Mouse (Mus musculus): ENCODE measurements around the gene Noa1. TPM values are rescaled to one million over a fixed set of nuclear protein-coding genes. Genes with fewer than 3 reads are reported as not detected.

Gene Noa1
- polyA plus RNA-seq (2014; fragmentation: Illumina TruSeq; extraction: RNeasy Lipid Tissue Mini Kit (QIAGEN cat#74804); ENCODE audit: insufficient read depth, low read depth, low replicate concordance): 7.4 TPM

DNA sequence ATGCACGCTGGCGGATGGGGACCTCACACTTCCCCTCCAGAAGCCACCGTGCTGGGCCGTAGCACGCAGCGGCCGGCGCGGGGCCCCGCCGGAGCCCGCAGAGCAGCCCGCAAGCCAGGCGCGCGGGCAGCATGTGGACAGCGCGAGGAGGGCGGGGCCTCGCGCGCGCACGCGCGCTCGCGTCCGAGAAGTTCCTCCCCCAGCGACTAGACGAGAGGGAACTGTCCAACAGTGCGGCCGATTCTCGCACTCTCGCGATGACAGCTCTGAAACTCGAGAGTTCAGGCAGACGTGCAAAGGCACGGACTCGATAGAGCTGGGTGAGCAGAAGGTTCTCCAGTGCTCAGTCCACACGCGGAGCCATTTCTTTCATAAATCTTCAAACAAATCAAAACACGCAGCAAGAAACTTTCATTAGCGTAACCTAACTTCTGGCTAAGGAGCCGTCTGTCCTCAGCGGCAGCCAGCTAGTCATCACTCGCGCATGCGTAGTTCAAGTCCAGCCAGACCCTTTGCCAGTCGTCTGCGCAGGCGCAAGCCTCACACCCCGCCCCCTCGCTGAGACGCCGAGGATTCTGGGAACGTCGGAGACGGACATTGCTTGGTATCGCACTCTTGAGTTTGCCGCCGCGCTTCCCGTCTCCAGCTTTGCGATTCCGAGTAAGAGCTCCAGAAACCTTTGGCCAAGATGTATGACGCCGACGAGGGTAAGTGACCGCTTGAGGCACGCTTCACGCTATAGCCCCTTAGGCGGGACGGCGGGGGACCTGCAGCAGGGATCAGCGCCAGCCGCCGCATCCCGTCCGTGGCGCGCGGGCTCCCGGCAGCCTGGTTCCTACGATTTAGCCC lies at the start of gene Noa1, which contains the start of gene Polr2b:
TSS of gene Noa1 (minus strand) at position 161 of the 849 bp plus-strand sequence.
TSS of gene Polr2b (plus strand) at position 224 of the 849 bp plus-strand sequence.

GRCm38 (mm10) chr5:77265081-77265670 lies 44.7 kb downstream of the Noa1 start, which contains the start of gene Rest:
TSS of gene Rest (plus strand) at chr5:77265491.

Other genes starting within 250 kb of the Noa1 start
- 1,170 TPM for gene Hopx, start 195.0 kb downstream of the Noa1 start, polyA plus RNA-seq (2014; fragmentation: Illumina TruSeq; extraction: RNeasy Lipid Tissue Mini Kit (QIAGEN cat#74804); ENCODE audit: insufficient read depth, low read depth, low replicate concordance)
- 4.1 TPM for gene Spink2, start 98.6 kb downstream of the Noa1 start, polyA plus RNA-seq (2014; fragmentation: Illumina TruSeq; extraction: RNeasy Lipid Tissue Mini Kit (QIAGEN cat#74804); ENCODE audit: insufficient read depth, low read depth, low replicate concordance)
- 4.0 TPM for gene Rest, start 44.6 kb downstream of the Noa1 start, polyA plus RNA-seq (2014; fragmentation: Illumina TruSeq; extraction: RNeasy Lipid Tissue Mini Kit (QIAGEN cat#74804); ENCODE audit: insufficient read depth, low read depth, low replicate concordance)
- 17.4 TPM for gene Polr2b, start 63 bp upstream of the Noa1 start, polyA plus RNA-seq (2014; fragmentation: Illumina TruSeq; extraction: RNeasy Lipid Tissue Mini Kit (QIAGEN cat#74804); ENCODE audit: insufficient read depth, low read depth, low replicate concordance)
- 490 TPM for gene Igfbp7, start 98.0 kb upstream of the Noa1 start, polyA plus RNA-seq (2014; fragmentation: Illumina TruSeq; extraction: RNeasy Lipid Tissue Mini Kit (QIAGEN cat#74804); ENCODE audit: insufficient read depth, low read depth, low replicate concordance)

Data from lung, adult 10 weeks (tissue).